Mouse (Mus musculus) layer of hippocampus, postnatal 36 days (tissue): ENCODE measurements at regions not wholly inside any gene's neighbourhood (a gene's known extent, or its start where the extent isn't known, plus 50 kb on each side); places are given as distances from the start of the nearest gene placed in this dataset.

ENCODE experiments used
- DNase-seq, 2 experiments: peaks; one replicate each; pipeline ENCODE4 v3.0.0; 2022
- microRNA-seq, 2 experiments: library from miRNA; unstranded; fragments of <30 nt; microRNA quantifications; one replicate each; pipeline ENCODE4 v1.2.0; 2021

- DNase-seq: no peak
Measured at GRCm38 (mm10) chr11:21037267-21037906, 53.7 kb upstream of the Peli1 start.

- no peak for DNase-seq
Measured at GRCm38 (mm10) chr11:21041201-21041600, 49.9 kb upstream of the Peli1 start.

Small RNAs in the stretch of these regions (microRNA-seq; reads per million reads assigned to microRNA genes)
- gene Gm23681: 0 reads per million in 2 experiments
